Mouse (Mus musculus) neural tube, embryonic 15.5 days (tissue): Measurements from ENCODE around the gene Eif2a. TPM values are rescaled to one million over a fixed set of nuclear protein-coding genes. Genes with fewer than 3 reads are reported as not detected.

Source experiments
- ATAC-seq: fragments of 200-750 bp; cut with Nextera tagmentation; 2 replicates; pipeline ENCODE4 v1.8.0; 2017; ENCODE audit warnings: mild to moderate bottlenecking, moderate TSS enrichment, moderate library complexity; ENCODE audit not compliant: low FRiP score
- H3K27ac ChIP-seq: fragments of 300-500 bp; sonication (generic); replicated peaks from 2 replicates; pipeline ENCODE4 v1.5.1; 2015; ENCODE audit warnings: mild to moderate bottlenecking, inconsistent platforms
- H3K27me3 ChIP-seq: fragments of 300-500 bp; sonication (generic); replicated peaks from 2 replicates; pipeline ENCODE4 v1.6.1; 2015; ENCODE audit warnings: inconsistent platforms
- H3K36me3 ChIP-seq: fragments of 300-500 bp; sonication (generic); 2 replicates; pipeline ENCODE4 v1.6.1; 2015; ENCODE audit warnings: inconsistent platforms
- H3K4me1 ChIP-seq: fragments of 300-500 bp; sonication (generic); 2 replicates; pipeline ENCODE4 v1.6.1; 2015; ENCODE audit warnings: inconsistent platforms
- H3K4me2 ChIP-seq: fragments of 300-500 bp; sonication (generic); 2 replicates; pipeline ENCODE4 v1.6.1; 2015; ENCODE audit warnings: inconsistent platforms, mild to moderate bottlenecking, moderate library complexity
- H3K4me3 ChIP-seq: fragments of 300-500 bp; sonication (generic); replicated peaks from 2 replicates; pipeline ENCODE4 v1.5.1; 2015; ENCODE audit warnings: mild to moderate bottlenecking, inconsistent platforms
- H3K9ac ChIP-seq: fragments of 300-500 bp; sonication (generic); replicated peaks from 2 replicates; pipeline ENCODE4 v1.6.1; 2015; ENCODE audit warnings: mild to moderate bottlenecking, inconsistent platforms
- H3K9me3 ChIP-seq: fragments of 300-500 bp; sonication (generic); replicated peaks from 2 replicates; pipeline ENCODE4 v1.6.1; 2016; ENCODE audit warnings: inconsistent platforms
- WGBS: fragments of 180-500 bp; shearing (Covaris S2); methylation state at CpG from one replicate; pipeline ENCODE4 v1.1.7; 2015; ENCODE audit warnings: mixed read lengths; 5-methylcytosine and 5-hydroxymethylcytosine counted together
- polyA plus RNA-seq: library from polyadenylated mRNA; unstranded; fragments of >200 nt; fragmentation: Nextera tagmentation; extraction: Ambion mirVana; gene quantifications from 2 replicates; pipeline ENCODE4 v1.2.1, GENCODE M21; 2015

Eif2a gene
- polyA plus RNA-seq: 34.3 and 41.8 TPM in 2 replicates

GRCm38 (mm10) chr3:58525652-58526407, at the start of gene Eif2a, which contains the start of gene Serp1:
Eif2a (plus strand) TSS chr3:58525821.
Serp1 (minus strand) TSS chr3:58525892.
- H3K4me1 ChIP-seq: peaks cover 28% of the 10 kb centered on the region
- H3K27ac ChIP-seq: peak within 1 kb of the TSS; percentile 94
- H3K4me3 ChIP-seq: peak within 1 kb of the TSS; percentile 80
- no peaks in the 10 kb centered on the region for H3K9me3 ChIP-seq
- peaks cover 18% of the 10 kb centered on the region for H3K36me3 ChIP-seq
- under 1% methylated on average over 56 of the region's 57 CpGs for WGBS
- peak; percentile 100 for ATAC-seq
- peak within 1 kb of the TSS; percentile 75 for H3K4me2 ChIP-seq
- H3K27me3 ChIP-seq: no peaks in the 10 kb centered on the region
- H3K9ac ChIP-seq: peak within 1 kb of the TSS; percentile 93

DNA sequence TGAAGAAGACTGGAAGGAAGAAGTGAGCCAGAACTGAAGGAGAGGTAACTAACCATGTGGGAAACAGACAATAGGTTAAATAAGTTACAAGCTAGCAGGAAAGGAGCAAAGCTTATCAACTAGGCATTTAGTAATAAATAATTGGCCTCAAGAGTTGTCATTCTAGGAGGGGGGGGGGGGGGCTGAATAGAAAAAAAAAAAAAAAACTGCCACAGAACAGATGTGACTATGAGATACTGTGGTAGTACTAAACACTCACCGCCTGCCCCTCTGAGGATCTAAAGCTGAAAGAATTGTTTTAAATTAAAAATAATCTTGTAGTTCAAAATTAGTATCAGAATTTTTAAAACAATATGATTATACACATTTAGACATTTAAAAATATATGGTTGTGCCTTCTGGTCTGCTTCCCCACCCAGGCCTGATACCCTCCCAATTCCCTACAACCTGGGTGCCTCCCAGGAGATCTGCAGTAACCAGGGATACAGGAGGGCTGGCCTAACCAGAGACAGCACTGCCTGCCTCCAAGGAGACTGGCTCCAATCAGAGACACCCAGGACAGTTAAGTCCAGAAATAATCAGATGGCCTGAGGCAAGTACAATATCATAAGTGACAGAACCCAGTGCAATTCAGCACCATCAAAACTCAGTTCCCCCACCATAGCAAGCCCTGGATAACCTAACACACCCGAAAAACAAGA, 46.7 kb upstream of the Eif2a start:
- Histone ChIP-seq H3K27me3 (no peaks in the 10 kb centered on the region), H3K27ac (no peak overlapping the region), H3K9me3 (no peaks in the 10 kb centered on the region), H3K9ac (no peak overlapping the region), H3K36me3 (no peaks in the 10 kb centered on the region), H3K4me2 (no peak overlapping the region), H3K4me1 (no peaks in the 10 kb centered on the region), H3K4me3 (no peak overlapping the region)
- ATAC-seq: no peak
- 87% methylated on average over 2 of the region's 2 CpGs for WGBS

GRCm38 (mm10) chr3:58485883-58486282, 39.7 kb upstream of the Eif2a start:
- no peak overlapping the region for H3K4me3 ChIP-seq
- WGBS: 70% methylated on average over 7 of the region's 7 CpGs

DNA sequence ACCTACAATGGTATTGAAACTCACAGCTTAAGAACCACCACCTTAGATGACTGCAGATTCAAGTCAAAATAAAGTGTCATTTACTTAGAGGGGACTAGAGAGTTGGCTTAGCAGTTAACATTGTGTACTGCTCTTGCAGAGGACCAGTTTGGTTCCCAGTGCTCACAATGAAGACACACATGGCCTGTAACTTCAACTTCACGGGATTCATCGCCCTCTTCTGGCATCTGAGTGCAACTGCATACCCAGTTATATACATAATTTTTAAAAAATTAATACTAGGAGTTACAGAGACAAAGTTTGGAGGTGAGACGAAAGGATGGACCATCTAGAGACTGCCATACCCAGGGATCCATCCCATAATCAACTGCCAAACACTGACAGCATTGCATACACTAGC, 38.5 kb upstream of the Eif2a start:
- Histone ChIP-seq H3K27ac (no peak overlapping the region), H3K4me1 (no peaks in the 10 kb centered on the region), H3K4me3 (no peak overlapping the region), H3K4me2 (no peak overlapping the region), H3K9me3 (no peaks in the 10 kb centered on the region), H3K9ac (no peak overlapping the region), H3K36me3 (no peaks in the 10 kb centered on the region), H3K27me3 (no peaks in the 10 kb centered on the region)
- ATAC-seq: no peak
- 79% methylated on average over 3 of the region's 3 CpGs for WGBS

More at GRCm38 (mm10) chr3:58485883-58486282, 39.7 kb upstream of the Eif2a start:
- H3K36me3 ChIP-seq: no peaks in the 10 kb centered on the region
- no peaks in the 10 kb centered on the region for H3K4me1 ChIP-seq
- no peak overlapping the region for H3K4me2 ChIP-seq
- ATAC-seq: no peak
- no peak overlapping the region for H3K9ac ChIP-seq
- no peaks in the 10 kb centered on the region for H3K9me3 ChIP-seq
- H3K27me3 ChIP-seq: no peaks in the 10 kb centered on the region
- H3K27ac ChIP-seq: no peak overlapping the region

- no peak overlapping the region for H3K4me3 ChIP-seq
- no peak overlapping the region for H3K27ac ChIP-seq
- H3K4me2 ChIP-seq: no peak overlapping the region
- no peaks in the 10 kb centered on the region for H3K27me3 ChIP-seq
- 75% methylated on average over 7 of the region's 8 CpGs for WGBS
- no peak overlapping the region for H3K9ac ChIP-seq
- no peaks in the 10 kb centered on the region for H3K36me3 ChIP-seq
- no peak for ATAC-seq
- no peaks in the 10 kb centered on the region for H3K9me3 ChIP-seq
- no peaks in the 10 kb centered on the region for H3K4me1 ChIP-seq
These were observed 37.4 kb upstream of the Eif2a start for GRCm38 (mm10) chr3:58487999-58488775.

DNA sequence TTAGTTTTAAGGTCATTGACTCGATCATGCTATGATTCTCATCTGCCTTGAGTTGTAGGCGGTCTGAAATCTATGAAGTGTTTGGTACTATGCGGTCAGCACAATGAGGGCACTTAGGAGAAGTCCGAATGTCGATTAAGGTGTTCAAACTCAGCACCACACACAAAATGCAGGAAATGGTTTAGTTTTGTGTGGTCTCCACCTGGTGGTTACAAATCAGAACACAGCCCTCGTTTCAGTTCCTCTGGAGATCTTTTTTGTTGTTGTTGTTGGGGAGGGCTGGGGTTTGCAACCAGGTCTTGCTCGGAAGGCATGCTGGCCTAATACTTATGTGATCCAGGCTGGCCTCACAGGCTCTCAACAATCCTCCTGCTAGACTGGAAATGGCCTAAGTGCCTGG, 34.8 kb upstream of the Eif2a start:
- no peak overlapping the region for H3K4me3 ChIP-seq
- 73% methylated on average over 7 of the region's 7 CpGs for WGBS
- H3K9ac ChIP-seq: no peak overlapping the region
- H3K27ac ChIP-seq: no peak overlapping the region
- H3K4me2 ChIP-seq: no peak overlapping the region
- ATAC-seq: no peak
- H3K27me3 ChIP-seq: no peaks in the 10 kb centered on the region
- no peaks in the 10 kb centered on the region for H3K4me1 ChIP-seq
- H3K9me3 ChIP-seq: no peaks in the 10 kb centered on the region
- no peaks in the 10 kb centered on the region for H3K36me3 ChIP-seq

- ATAC-seq: no peak
- H3K4me2 ChIP-seq: no peak overlapping the region
- H3K9ac ChIP-seq: no peak overlapping the region
- no peak overlapping the region for H3K4me3 ChIP-seq
- no peak overlapping the region for H3K27ac ChIP-seq
- 88% methylated on average over 4 of the region's 4 CpGs for WGBS
- H3K4me1 ChIP-seq: no peaks in the 10 kb centered on the region
- no peaks in the 10 kb centered on the region for H3K27me3 ChIP-seq
- no peaks in the 10 kb centered on the region for H3K9me3 ChIP-seq
- H3K36me3 ChIP-seq: no peaks in the 10 kb centered on the region
These were observed 32.0 kb upstream of the Eif2a start for GRCm38 (mm10) chr3:58493621-58494020.

GRCm38 (mm10) chr3:58501961-58502360, 23.7 kb upstream of the Eif2a start:
- Histone ChIP-seq H3K9me3 (no peaks in the 10 kb centered on the region), H3K27ac (no peak overlapping the region), H3K4me2 (no peak overlapping the region), H3K36me3 (no peaks in the 10 kb centered on the region), H3K4me3 (no peak overlapping the region), H3K9ac (no peak overlapping the region), H3K4me1 (no peaks in the 10 kb centered on the region), H3K27me3 (no peaks in the 10 kb centered on the region)
- ATAC-seq: no peak
- WGBS: 80% methylated on average over 2 of the region's 2 CpGs

DNA sequence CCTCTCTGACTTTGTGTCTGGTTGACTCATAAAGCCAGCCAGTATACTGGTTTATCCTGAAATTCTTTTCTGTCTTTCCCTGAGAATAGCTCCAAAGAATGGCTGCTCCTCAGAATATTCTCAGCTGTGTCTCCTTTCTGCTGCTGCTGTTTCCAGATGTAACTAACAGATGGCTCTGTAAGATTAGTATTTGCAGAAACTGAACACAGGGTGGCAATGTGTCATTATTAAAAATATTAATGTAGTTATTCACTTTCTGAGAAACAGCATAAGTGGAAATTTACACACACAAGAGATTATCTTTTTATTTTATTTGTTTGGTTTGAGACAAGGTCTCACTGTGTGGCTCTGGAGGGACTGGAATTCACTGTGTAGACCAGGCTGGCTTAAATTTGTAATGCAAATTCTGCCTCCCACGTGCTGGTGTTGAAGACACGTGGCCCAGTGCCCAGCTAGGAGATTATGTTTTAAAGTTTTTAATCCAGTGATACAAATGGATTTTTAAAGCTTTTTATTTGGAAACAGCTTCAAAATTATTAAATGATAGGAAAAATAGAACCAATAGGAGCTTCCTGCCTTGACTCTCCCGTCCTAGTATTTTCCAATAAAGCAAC, 21.8 kb upstream of the Eif2a start:
- no peaks in the 10 kb centered on the region for H3K4me1 ChIP-seq
- 54% methylated on average over 3 of the region's 3 CpGs for WGBS
- no peaks in the 10 kb centered on the region for H3K27me3 ChIP-seq
- no peak for ATAC-seq
- no peak overlapping the region for H3K4me3 ChIP-seq
- no peak overlapping the region for H3K4me2 ChIP-seq
- no peaks in the 10 kb centered on the region for H3K36me3 ChIP-seq
- no peaks in the 10 kb centered on the region for H3K9me3 ChIP-seq
- H3K9ac ChIP-seq: no peak overlapping the region
- H3K27ac ChIP-seq: no peak overlapping the region

DNA sequence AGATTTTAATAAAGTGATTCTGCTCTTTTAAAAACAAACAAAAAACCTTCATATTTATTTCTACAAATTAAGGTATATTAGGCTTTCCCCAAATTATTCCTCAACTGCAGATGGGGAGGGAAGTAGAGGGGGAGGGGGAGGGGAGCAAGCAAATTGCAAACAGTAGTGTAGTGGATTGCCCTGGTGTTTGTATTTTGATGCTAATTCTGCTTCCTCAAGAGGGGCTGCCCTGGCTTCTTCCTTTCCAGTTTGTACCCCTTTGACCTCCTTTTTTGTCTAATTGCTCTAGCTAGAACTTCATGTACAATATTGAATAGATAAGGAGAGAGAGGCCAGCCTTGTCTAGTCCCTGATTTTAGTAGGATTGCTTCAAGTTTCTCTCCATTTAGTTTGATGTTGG, 20.9 kb upstream of the Eif2a start:
- ATAC-seq: no peak
- no peaks in the 10 kb centered on the region for H3K27me3 ChIP-seq

GRCm38 (mm10) chr3:58508020-58508750, 17.4 kb upstream of the Eif2a start:
- Histone ChIP-seq H3K36me3 (no peaks in the 10 kb centered on the region), H3K4me1 (no peaks in the 10 kb centered on the region), H3K27me3 (no peaks in the 10 kb centered on the region), H3K9ac (no peak overlapping the region), H3K9me3 (no peaks in the 10 kb centered on the region), H3K27ac (no peak overlapping the region), H3K4me2 (no peak overlapping the region), H3K4me3 (no peak overlapping the region)
- no peak for ATAC-seq
- 90% methylated on average over 7 of the region's 7 CpGs for WGBS

More for the DNA sequence above, 20.9 kb upstream of the Eif2a start:
- H3K4me3 ChIP-seq: no peak overlapping the region
- no peaks in the 10 kb centered on the region for H3K4me1 ChIP-seq
- no peak overlapping the region for H3K4me2 ChIP-seq
- H3K36me3 ChIP-seq: no peaks in the 10 kb centered on the region
- H3K27ac ChIP-seq: no peak overlapping the region
- H3K9me3 ChIP-seq: no peaks in the 10 kb centered on the region
- H3K9ac ChIP-seq: no peak overlapping the region
